Mouse (Mus musculus) testis, adult 2 months (tissue): ENCODE measurements around the gene Ap1g1.

ENCODE experiments used
- CTCF ChIP-seq: fragments of 200-500 bp; IDR thresholded peaks from 2 replicates; pipeline ENCODE4 v1.5.1; 2012; ENCODE audit warnings: low read depth, mild to moderate bottlenecking, inconsistent platforms, low read length, moderate library complexity; ENCODE audit not compliant: control insufficient read depth, insufficient read depth, insufficient replicate concordance
- POLR2A ChIP-seq: fragments of 200-500 bp; IDR thresholded peaks from 2 replicates; pipeline ENCODE4 v1.6.1; 2012; ENCODE audit warnings: low read depth, mild to moderate bottlenecking, inconsistent platforms, low read length, moderate library complexity; ENCODE audit not compliant: control insufficient read depth

DNA sequence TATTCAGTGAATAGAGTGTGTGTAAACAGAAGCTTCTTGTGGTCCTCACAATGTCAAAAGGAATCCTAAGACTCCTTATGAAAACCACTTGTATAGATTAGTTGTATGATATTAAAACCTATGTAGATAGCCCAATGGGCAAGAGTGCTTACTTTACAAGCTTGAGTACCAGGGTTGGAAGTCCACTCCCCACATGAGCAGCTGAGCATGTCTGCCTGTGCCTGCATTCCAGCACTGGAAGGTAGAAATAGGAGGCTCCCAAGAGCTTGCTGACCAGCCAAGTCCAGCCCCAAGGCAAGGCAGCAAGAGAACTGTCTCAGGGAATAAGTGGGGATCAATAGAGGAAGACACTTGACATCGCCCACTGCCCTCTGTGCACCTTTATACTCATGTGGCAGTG, 116.3 kb downstream of the Ap1g1 start:
- no peak for TF ChIP-seq POLR2A
- TF ChIP-seq CTCF = no peak
